Comparison of ENCODE assay signal across 27 mouse cellular contexts in the genomic region with DNA sequence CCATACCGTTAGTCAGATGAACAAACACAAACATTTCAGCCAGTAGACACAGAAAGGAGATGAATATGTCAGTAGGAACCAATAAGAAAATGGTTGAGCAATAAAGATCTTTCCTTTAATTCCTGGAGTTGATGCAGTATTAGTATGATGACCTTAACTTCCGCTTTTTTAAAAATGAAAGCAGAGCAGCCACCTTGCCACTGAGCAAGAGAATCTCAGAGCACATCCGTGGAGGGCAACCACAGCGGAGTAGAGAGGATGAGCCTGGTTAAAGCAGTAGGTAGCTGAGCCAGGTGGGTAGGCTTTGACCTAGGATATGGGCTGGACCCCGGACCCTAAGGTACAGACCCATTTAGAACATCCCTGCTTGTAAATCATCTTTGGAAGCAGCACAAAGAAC. TPM values are rescaled to one million over a fixed set of nuclear protein-coding genes. Genes with fewer than 3 reads are reported as not detected.
DNase-seq lines count a peak whose midpoint lies in the region; ATAC-seq and TF ChIP-seq lines count a peak whose summit lies in the region.
"Had no signal": no experiment of that assay in that cellular context is flagged by ENCODE, and none has a peak within 500 bp of the region (broad histone marks: within the 10 kb centered on the region; RNA-seq: fewer than 3 reads in every experiment).

No protein-coding gene starts in this region.

- TF ChIP-seq CTCF in MEL (IDR thresholded peaks at IDR 0.05 in 2 of 3, conservative IDR thresholded peaks at IDR 0.05 in 1 of 3; ENCODE audit: control insufficient read depth in 1 of 3, insufficient read depth in 1 of 3, low read depth in 2 of 3, low read length in 3 of 3, poor library complexity in 1 of 3, severe bottlenecking in 1 of 3) = no peak
- no peak for TF ChIP-seq CTCF in lung, postnatal 0 days (IDR thresholded peaks at IDR 0.05)

- peak overlapping the region; percentile 27 for H3K9ac ChIP-seq in MEL (ENCODE audit: control insufficient read depth, low read depth, low read length, poor library complexity, severe bottlenecking)
- H3K9ac ChIP-seq in lung, postnatal 0 days (replicated peaks; ENCODE audit: low read depth) = no peak overlapping the region
- H3K9ac ChIP-seq: embryonic facial prominence, embryonic 15.5 days; forebrain, embryonic 13.5 days; hindbrain, embryonic 13.5 days; limb, embryonic 12.5 days; midbrain, embryonic 12.5 days had no signal

- peak; percentile 68 for DNase-seq in MEL (ENCODE audit: low read depth, low spot score)
- peak; percentile 47 for DNase-seq in splenic B cell, adult 2 months (ENCODE audit: low read depth, low spot score)
- no peak for DNase-seq in lung, postnatal 0 days (ENCODE audit: low spot score)
- no peak for DNase-seq in gastrocnemius, adult 18-20 months (ENCODE audit: low spot score)
- DNase-seq: cerebellum, adult 11-12 months; cerebellum, adult 9-11 months; gastrocnemius, postnatal 25 days; heart, adult 18-20 months; heart, postnatal 36 days; kidney, adult 11 months; kidney, postnatal 14 days; lung, postnatal 10 days; thymus, adult 2 months; thymus, postnatal 36 days had no signal

- peaks cover 0 to 5% of the 10 kb centered on the region in 2 experiments; a peak in 2 of 4 replicates for H3K4me1 ChIP-seq in MEL (ENCODE audit: control insufficient read depth in 1 of 2, insufficient read depth in 2 of 2, low read length in 2 of 2)
- peaks cover 13% of the 10 kb centered on the region for H3K4me1 ChIP-seq in megakaryocyte, embryonic 14.5 days
- H3K4me1 ChIP-seq in lung, postnatal 0 days (ENCODE audit: insufficient read depth, low read depth, low read length) = no peaks in the 10 kb centered on the region
- H3K4me1 ChIP-seq: embryonic facial prominence, embryonic 15.5 days; forebrain, embryonic 13.5 days; hindbrain, embryonic 13.5 days; limb, embryonic 12.5 days; midbrain, embryonic 12.5 days had no signal

- no peak overlapping the region for H3K27ac ChIP-seq in MEL (ENCODE audit: control insufficient read depth, low read depth, low read length)
- no peak overlapping the region for H3K27ac ChIP-seq in lung, postnatal 0 days (ENCODE audit: low read length)
- H3K27ac ChIP-seq: embryonic facial prominence, embryonic 10.5 days; forebrain, embryonic 13.5 days; hindbrain, embryonic 13.5 days; macrophage; midbrain, embryonic 12.5 days; stomach, postnatal 0 days had no signal

- no peaks in the 10 kb centered on the region for H3K9me3 ChIP-seq in MEL (replicated peaks; ENCODE audit: insufficient read depth, low read length)
- H3K9me3 ChIP-seq in megakaryocyte, embryonic 14.5 days = no peaks in the 10 kb centered on the region
- H3K9me3 ChIP-seq in lung, postnatal 0 days (ENCODE audit: low read length) = no peaks in the 10 kb centered on the region
- H3K9me3 ChIP-seq: embryonic facial prominence, embryonic 10.5 days; embryonic facial prominence, embryonic 15.5 days; forebrain, embryonic 13.5 days; hindbrain, embryonic 13.5 days; limb, embryonic 12.5 days; midbrain, embryonic 12.5 days had no signal

- 0 out of 4 replicates have a peak, but pooled peaks cover 0 to 3% of the 10 kb centered on the region in 2 experiments for H3K36me3 ChIP-seq in MEL (ENCODE audit: control insufficient read depth in 1 of 2, insufficient read depth in 2 of 2, low read length in 2 of 2)
- H3K36me3 ChIP-seq in megakaryocyte, embryonic 14.5 days (replicated peaks; ENCODE audit: low read length) = no peaks in the 10 kb centered on the region
- no peaks in the 10 kb centered on the region for H3K36me3 ChIP-seq in splenic B cell, adult 2 months (ENCODE audit: control insufficient read depth, insufficient read depth, low read length, poor library complexity, severe bottlenecking)
- no peaks in the 10 kb centered on the region for H3K36me3 ChIP-seq in lung, postnatal 0 days (ENCODE audit: insufficient read depth, low read length)
- H3K36me3 ChIP-seq: embryonic facial prominence, embryonic 10.5 days had no signal

- no peaks in the 10 kb centered on the region for H3K27me3 ChIP-seq in MEL (ENCODE audit: control insufficient read depth in 1 of 2, insufficient read depth in 2 of 2, low read length in 2 of 2)
- peaks cover 5% of the 10 kb centered on the region for H3K27me3 ChIP-seq in megakaryocyte, embryonic 14.5 days (replicated peaks)
- H3K27me3 ChIP-seq in splenic B cell, adult 2 months (ENCODE audit: control insufficient read depth, insufficient read depth, low read length, poor library complexity, severe bottlenecking) = no peaks in the 10 kb centered on the region
- H3K27me3 ChIP-seq in lung, postnatal 0 days (replicated peaks; ENCODE audit: insufficient read depth, low read length) = no peaks in the 10 kb centered on the region
- H3K27me3 ChIP-seq: embryonic facial prominence, embryonic 15.5 days; forebrain, embryonic 13.5 days; hindbrain, embryonic 13.5 days; limb, embryonic 12.5 days; midbrain, embryonic 12.5 days had no signal

- H3K4me2 ChIP-seq in lung, postnatal 0 days (replicated peaks; ENCODE audit: low read depth, low read length) = no peak overlapping the region
- H3K4me2 ChIP-seq: embryonic facial prominence, embryonic 15.5 days; forebrain, embryonic 13.5 days; heart, embryonic 11.5 days; hindbrain, embryonic 13.5 days; limb, embryonic 12.5 days; liver, embryonic 11.5 days; midbrain, embryonic 12.5 days had no signal

- H3K4me3 ChIP-seq in MEL (ENCODE audit: control insufficient read depth in 1 of 2, insufficient read depth in 1 of 2, low read depth in 2 of 2, low read length in 2 of 2) = peak overlapping the region; percentile 53 to 58
- peak overlapping the region; percentile 73 for H3K4me3 ChIP-seq in megakaryocyte, embryonic 14.5 days (replicated peaks)
- H3K4me3 ChIP-seq in lung, postnatal 0 days (ENCODE audit: low read depth, low read length) = no peak overlapping the region
- H3K4me3 ChIP-seq: embryonic facial prominence, embryonic 10.5 days; embryonic facial prominence, embryonic 15.5 days; forebrain, embryonic 13.5 days; hindbrain, embryonic 13.5 days; limb, embryonic 12.5 days; midbrain, embryonic 12.5 days had no signal

- WGBS in lung, postnatal 0 days = 81% methylated on average over 5 of the region's 5 CpGs

- no peak for TF ChIP-seq POLR2A in MEL (IDR thresholded peaks at IDR 0.05; ENCODE audit: control insufficient read depth in 1 of 2, insufficient read depth in 1 of 2, low read depth in 1 of 2, low read length in 2 of 2, poor library complexity in 1 of 2)

- H3K79me2 ChIP-seq in MEL (ENCODE audit: control insufficient read depth, insufficient read depth, low read length, poor library complexity) = no peaks in the 10 kb centered on the region

- no peak for TF ChIP-seq EP300 in MEL (IDR thresholded peaks at IDR 0.05; ENCODE audit: low read depth in 1 of 2, low read length in 2 of 2)
- no peak for TF ChIP-seq EP300 in lung, postnatal 0 days (IDR thresholded peaks at IDR 0.05)

- no peak for TF ChIP-seq RAD21 in MEL (IDR thresholded peaks at IDR 0.05; ENCODE audit: low read depth, low read length)

- ATAC-seq in common myeloid progenitor, adult 5-6 weeks (replicated peaks; ENCODE audit: low read depth, poor library complexity, severe bottlenecking) = peak; percentile 92
- ATAC-seq in lung, postnatal 0 days = no peak
- no peak for ATAC-seq in inflammation-experienced regulatory T-cells, adult 6 months
- ATAC-seq: forebrain, embryonic 13.5 days had no signal

TF ChIP-seq in MEL, 35 proteins besides CTCF, POLR2A, EP300 and RAD21 (continues in another document):
- TF ChIP-seq SIN3A (IDR thresholded peaks at IDR 0.05; ENCODE audit: low read length) = no peak
- no peak for TF ChIP-seq ZNF384 (IDR thresholded peaks at IDR 0.05; ENCODE audit: low read depth, low read length)
- TF ChIP-seq TAL1 (IDR thresholded peaks at IDR 0.05; ENCODE audit: low read length) = no peak
- TF ChIP-seq CHD2 (IDR thresholded peaks at IDR 0.05; ENCODE audit: low read length) = no peak
- no peak for TF ChIP-seq GABPA (IDR thresholded peaks at IDR 0.05; ENCODE audit: low read depth, low read length)
- no peak for TF ChIP-seq MAFK (IDR thresholded peaks at IDR 0.05; ENCODE audit: borderline replicate concordance, low read depth, low read length)
- no peak for TF ChIP-seq HCFC1 (IDR thresholded peaks at IDR 0.05; ENCODE audit: low read depth, low read length)
- no peak for TF ChIP-seq MAX (IDR thresholded peaks at IDR 0.05; ENCODE audit: low read length)
- no peak for TF ChIP-seq JUND (IDR thresholded peaks at IDR 0.05; ENCODE audit: low read depth, low read length)
- no peak for TF ChIP-seq MAZ (IDR thresholded peaks at IDR 0.05; ENCODE audit: low read depth, low read length)
- TF ChIP-seq RCOR1 (IDR thresholded peaks at IDR 0.05; ENCODE audit: low read depth, low read length) = no peak; the same call in 1 of the 2 replicates
- no peak for TF ChIP-seq ELF1 (IDR thresholded peaks at IDR 0.05; ENCODE audit: low read depth, low read length)
- no peak for TF ChIP-seq MXI1 (IDR thresholded peaks at IDR 0.05; ENCODE audit: low read depth, low read length)
- TF ChIP-seq ETS1 (IDR thresholded peaks at IDR 0.05; ENCODE audit: low read depth, low read length) = no peak
- no peak for TF ChIP-seq ZC3H11A (IDR thresholded peaks at IDR 0.05; ENCODE audit: low read depth, low read length)
- no peak for TF ChIP-seq GATA1 (IDR thresholded peaks at IDR 0.05; ENCODE audit: low read depth, low read length)

RNA-seq across cellular contexts. Expression of a gene that starts 21.4 kb away (rescaled TPM):
- total RNA-seq in MEL (2012; rRNA removed) = 5.4 and 6.0 TPM in 2 replicates
- polyA plus RNA-seq in MEL (2012; ENCODE audit: insufficient read depth in 1 of 2, insufficient read length in 2 of 2, low read depth in 1 of 2, low replicate concordance in 2 of 2, missing spikeins in 1 of 2) = 100 to 1,000 TPM in 1 of 2 experiments, 10 to 100 TPM in 1; 15.4 to 312 TPM
- total RNA-seq in common myeloid progenitor, adult 5-6 weeks (2017) = 30.8 and 37.4 TPM in 2 replicates
- 2.3 and 3.6 TPM in 2 replicates for polyA plus RNA-seq in megakaryocyte, embryonic 14.5 days (2012; ENCODE audit: insufficient read depth, low replicate concordance)
- polyA plus RNA-seq in lung, postnatal 0 days (2015; fragmentation: Nextera tagmentation; extraction: Ambion mirVana) = 5.4 and 5.7 TPM in 2 replicates
- polyA plus RNA-seq in inflammation-experienced regulatory T-cells, adult 6 months (2017; shearing (Covaris generic)) = 10 to 100 TPM in 1 of 3 experiments, 1 to 10 TPM in 2; 5.8 to 10.3 (median 9.2) TPM
- 1 to 10 TPM; 5.8 to 6.2 TPM for total RNA-seq in gastrocnemius, adult 18-20 months (2021)

RNA-seq across cellular contexts. Expression of a gene that starts 43.5 kb away (rescaled TPM):
- 0.39 and 0.42 TPM in 2 replicates for total RNA-seq in MEL (2012; rRNA removed)
- 1 to 10 TPM in 1 of 2 experiments, not detected in 1; 1.8 TPM for polyA plus RNA-seq in MEL (2012; ENCODE audit: insufficient read depth in 1 of 2, insufficient read length in 2 of 2, low read depth in 1 of 2, low replicate concordance in 2 of 2, missing spikeins in 1 of 2)
- total RNA-seq in common myeloid progenitor, adult 5-6 weeks (2017) = 3.4 and 4.7 TPM in 2 replicates
- polyA plus RNA-seq in megakaryocyte, embryonic 14.5 days (2012; ENCODE audit: insufficient read depth, low replicate concordance) = 0.02 TPM in 1 of 2 replicates, not detected in the other
- 5.6 and 6.1 TPM in 2 replicates for polyA plus RNA-seq in lung, postnatal 0 days (2015; fragmentation: Nextera tagmentation; extraction: Ambion mirVana)
- polyA plus RNA-seq in inflammation-experienced regulatory T-cells, adult 6 months (2017; shearing (Covaris generic)) = under 1 TPM in 2 of 3 experiments, not detected in 1; 0.16 to 0.27 TPM
- 1 to 10 TPM; 5.1 to 5.8 TPM for total RNA-seq in gastrocnemius, adult 18-20 months (2021)

Comparison
In these comparisons a context has a peak if more than half of its experiments do, and no peak if none do; other contexts are left out.
1. DNase-seq: peak in MEL (single experiment) and splenic B cell, adult 2 months (single experiment); none in lung, postnatal 0 days (single experiment) and gastrocnemius, adult 18-20 months (single experiment).